Mouse (Mus musculus): ENCODE results near the gene Nfkb1. TPM values are rescaled to one million over a fixed set of nuclear protein-coding genes. Genes with fewer than 3 reads are reported as not detected.

The Nfkb1 gene
- polyA plus RNA-seq, 1 experiment from 2014 or later: 15.3 TPM

GRCm38 (mm10) chr3:135690568-135691190 lies 668 bp downstream of the Nfkb1 start:
- Histone ChIP-seq H3K9ac (ENCODE audit: low read length) (peak overlapping the region; percentile 97), H3K9me3 (ENCODE audit: control insufficient read depth, low read length) (no peaks in the 10 kb centered on the region), H3K4me2 (ENCODE audit: low read depth) (peak overlapping the region; percentile 76), H3K36me3 (ENCODE audit: control insufficient read depth, insufficient read depth, low read length) (0 out of 2 replicates have a peak, but pooled peaks cover 2% of the 10 kb centered on the region), H3K4me1 (ENCODE audit: control insufficient read depth, insufficient read depth, low read length) (peaks cover 13% of the 10 kb centered on the region; the same call in 1 of the 2 replicates), H3K27me3 (ENCODE audit: control insufficient read depth, insufficient read depth, low read length) (no peaks in the 10 kb centered on the region), H3K4me3 (ENCODE audit: low read depth, low read length) (peak overlapping the region; percentile 86), H3K27ac (ENCODE audit: low read depth, low read length) (peak overlapping the region; percentile 92)
- under 1% methylated on average over 28 of the region's 47 CpGs for WGBS
- DNase-seq (ENCODE audit: low spot score): peak; percentile 67
- ATAC-seq (ENCODE audit: insufficient read depth, low FRiP score, low TSS enrichment): peak; percentile 59

- 0 out of 2 replicates have a peak, but pooled peaks cover 2% of the 10 kb centered on the region for H3K36me3 ChIP-seq (ENCODE audit: control insufficient read depth, insufficient read depth, low read length)
- no peaks in the 10 kb centered on the region for H3K27me3 ChIP-seq (ENCODE audit: control insufficient read depth, insufficient read depth, low read length)
- no peak for ATAC-seq (ENCODE audit: insufficient read depth, low FRiP score, low TSS enrichment)
- H3K27ac ChIP-seq (ENCODE audit: low read depth, low read length): no peak overlapping the region
- H3K4me2 ChIP-seq (ENCODE audit: low read depth): peak overlapping the region; percentile 76
- H3K9me3 ChIP-seq (ENCODE audit: control insufficient read depth, low read length): no peaks in the 10 kb centered on the region
- H3K4me3 ChIP-seq (ENCODE audit: low read depth, low read length): peak overlapping the region; percentile 86
- H3K9ac ChIP-seq (ENCODE audit: low read length): peak overlapping the region; percentile 97
- peaks cover 13% of the 10 kb centered on the region; the same call in 1 of the 2 replicates for H3K4me1 ChIP-seq (ENCODE audit: control insufficient read depth, insufficient read depth, low read length)
- 52% methylated on average over 10 of the region's 10 CpGs for WGBS
- DNase-seq (ENCODE audit: low spot score): no peak
Measured at GRCm38 (mm10) chr3:135689773-135690567, 1.4 kb downstream of the Nfkb1 start.

GRCm38 (mm10) chr3:135688970-135689772 lies 2.2 kb downstream of the Nfkb1 start:
- Histone ChIP-seq H3K27me3 (ENCODE audit: control insufficient read depth, insufficient read depth, low read length) (no peaks in the 10 kb centered on the region), H3K9ac (ENCODE audit: low read length) (no peak overlapping the region), H3K4me2 (ENCODE audit: low read depth) (peak overlapping the region; percentile 12), H3K4me3 (ENCODE audit: low read depth, low read length) (no peak overlapping the region), H3K4me1 (ENCODE audit: control insufficient read depth, insufficient read depth, low read length) (peaks cover 13% of the 10 kb centered on the region; the same call in 1 of the 2 replicates), H3K27ac (ENCODE audit: low read depth, low read length) (no peak overlapping the region), H3K9me3 (ENCODE audit: control insufficient read depth, low read length) (no peaks in the 10 kb centered on the region), H3K36me3 (ENCODE audit: control insufficient read depth, insufficient read depth, low read length) (0 out of 2 replicates have a peak, but pooled peaks cover 2% of the 10 kb centered on the region)
- 55% methylated on average over 11 of the region's 11 CpGs for WGBS
- ATAC-seq (ENCODE audit: insufficient read depth, low FRiP score, low TSS enrichment) (no peak), DNase-seq (ENCODE audit: low spot score) (no peak)

DNA sequence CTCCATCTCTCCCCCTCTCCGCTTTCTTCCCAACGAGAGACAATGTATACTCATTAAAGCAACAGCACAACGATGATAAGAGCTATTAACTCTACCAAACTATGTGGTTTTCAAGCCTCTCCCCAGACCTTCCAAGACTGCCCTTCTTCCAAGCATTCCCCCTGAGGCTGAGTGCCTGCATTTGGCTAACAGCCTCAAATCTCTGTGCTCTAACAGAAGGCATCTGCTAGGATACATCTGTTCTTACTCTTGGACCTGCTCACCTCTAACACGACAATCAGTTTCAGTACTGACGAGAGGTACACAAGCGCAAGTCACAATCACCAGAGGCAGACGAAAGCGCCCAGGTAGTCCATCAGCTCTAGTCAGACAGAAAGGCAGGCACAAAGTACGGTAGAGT lies 3.4 kb downstream of the Nfkb1 start:
- ATAC-seq (ENCODE audit: insufficient read depth, low FRiP score, low TSS enrichment): no peak
- Histone ChIP-seq H3K9me3 (ENCODE audit: control insufficient read depth, low read length) (no peaks in the 10 kb centered on the region), H3K4me3 (ENCODE audit: low read depth, low read length) (no peak overlapping the region), H3K36me3 (ENCODE audit: control insufficient read depth, insufficient read depth, low read length) (0 out of 2 replicates have a peak, but pooled peaks cover 2% of the 10 kb centered on the region), H3K4me1 (ENCODE audit: control insufficient read depth, insufficient read depth, low read length) (peaks cover 13% of the 10 kb centered on the region; the same call in 1 of the 2 replicates), H3K27me3 (ENCODE audit: control insufficient read depth, insufficient read depth, low read length) (no peaks in the 10 kb centered on the region), H3K27ac (ENCODE audit: low read depth, low read length) (no peak overlapping the region), H3K4me2 (ENCODE audit: low read depth) (no peak overlapping the region), H3K9ac (ENCODE audit: low read length) (no peak overlapping the region)
- no peak for DNase-seq (ENCODE audit: low spot score)
- 74% methylated on average over 9 of the region's 9 CpGs for WGBS

- H3K9me3 ChIP-seq (ENCODE audit: control insufficient read depth, low read length): no peaks in the 10 kb centered on the region
- H3K4me1 ChIP-seq (ENCODE audit: control insufficient read depth, insufficient read depth, low read length): peaks cover 17% of the 10 kb centered on the region; the same call in 1 of the 2 replicates
- H3K27me3 ChIP-seq (ENCODE audit: control insufficient read depth, insufficient read depth, low read length): no peaks in the 10 kb centered on the region
- 0 out of 2 replicates have a peak, but pooled peaks cover 2% of the 10 kb centered on the region for H3K36me3 ChIP-seq (ENCODE audit: control insufficient read depth, insufficient read depth, low read length)
- H3K27ac ChIP-seq (ENCODE audit: low read depth, low read length): no peak overlapping the region
- H3K4me3 ChIP-seq (ENCODE audit: low read depth, low read length): no peak overlapping the region
- no peak overlapping the region for H3K9ac ChIP-seq (ENCODE audit: low read length)
- no peak overlapping the region for H3K4me2 ChIP-seq (ENCODE audit: low read depth)
- DNase-seq (ENCODE audit: low spot score) (no peak), ATAC-seq (ENCODE audit: insufficient read depth, low FRiP score, low TSS enrichment) (no peak)
- WGBS: 39% methylated on average over 5 of the region's 5 CpGs
Measured at GRCm38 (mm10) chr3:135686419-135686818, 4.9 kb downstream of the Nfkb1 start.

GRCm38 (mm10) chr3:135683275-135683674 lies 8.1 kb downstream of the Nfkb1 start:
- Histone ChIP-seq H3K36me3 (ENCODE audit: control insufficient read depth, insufficient read depth, low read length) (0 out of 2 replicates have a peak, but pooled peaks cover 2% of the 10 kb centered on the region), H3K4me2 (ENCODE audit: low read depth) (no peak overlapping the region), H3K9me3 (ENCODE audit: control insufficient read depth, low read length) (no peaks in the 10 kb centered on the region), H3K27ac (ENCODE audit: low read depth, low read length) (no peak overlapping the region), H3K4me3 (ENCODE audit: low read depth, low read length) (no peak overlapping the region), H3K4me1 (ENCODE audit: control insufficient read depth, insufficient read depth, low read length) (0 out of 2 replicates have a peak, but pooled peaks cover 9% of the 10 kb centered on the region), H3K27me3 (ENCODE audit: control insufficient read depth, insufficient read depth, low read length) (no peaks in the 10 kb centered on the region), H3K9ac (ENCODE audit: low read length) (no peak overlapping the region)
- ATAC-seq (ENCODE audit: insufficient read depth, low FRiP score, low TSS enrichment): no peak
- WGBS: 77% methylated on average over 6 of the region's 6 CpGs
- DNase-seq (ENCODE audit: low spot score): no peak

- H3K27ac ChIP-seq (ENCODE audit: low read depth, low read length): no peak overlapping the region
- 0 out of 2 replicates have a peak, but pooled peaks cover 9% of the 10 kb centered on the region for H3K4me1 ChIP-seq (ENCODE audit: control insufficient read depth, insufficient read depth, low read length)
- ATAC-seq (ENCODE audit: insufficient read depth, low FRiP score, low TSS enrichment) (no peak), DNase-seq (ENCODE audit: low spot score) (no peak)
- H3K36me3 ChIP-seq (ENCODE audit: control insufficient read depth, insufficient read depth, low read length): no peaks in the 10 kb centered on the region
- no peaks in the 10 kb centered on the region for H3K9me3 ChIP-seq (ENCODE audit: control insufficient read depth, low read length)
- H3K9ac ChIP-seq (ENCODE audit: low read length): no peak overlapping the region
- WGBS: 30% methylated on average over 3 of the region's 3 CpGs
- H3K27me3 ChIP-seq (ENCODE audit: control insufficient read depth, insufficient read depth, low read length): no peaks in the 10 kb centered on the region
- H3K4me2 ChIP-seq (ENCODE audit: low read depth): no peak overlapping the region
- no peak overlapping the region for H3K4me3 ChIP-seq (ENCODE audit: low read depth, low read length)
Measured at GRCm38 (mm10) chr3:135682240-135682639, 9.1 kb downstream of the Nfkb1 start.

DNA sequence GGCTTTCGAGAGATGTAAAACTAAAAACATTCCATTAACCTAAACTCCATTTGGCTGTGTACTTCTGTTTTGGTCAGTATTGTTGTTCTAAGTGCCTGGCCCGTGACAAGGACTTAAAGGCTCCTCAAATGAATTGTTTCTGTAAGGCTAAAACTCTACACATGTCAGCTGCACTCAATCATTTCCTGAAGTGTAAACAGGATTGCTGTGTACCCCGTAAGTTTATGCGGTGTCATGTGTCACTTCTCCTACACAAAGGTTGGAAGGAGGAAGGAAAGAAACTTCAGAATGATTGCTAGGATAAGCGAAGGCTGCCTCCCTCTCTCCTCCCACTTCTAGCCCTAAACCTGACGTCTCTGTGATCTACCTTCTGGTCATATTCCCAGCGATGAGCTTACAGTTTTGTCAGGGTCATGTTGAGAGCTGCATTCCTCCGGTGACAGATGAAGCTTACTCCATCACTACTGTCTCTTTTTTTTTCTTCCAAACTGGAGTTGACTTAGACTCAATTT lies 10.0 kb downstream of the Nfkb1 start:
- ATAC-seq (ENCODE audit: insufficient read depth, low FRiP score, low TSS enrichment) (no peak), DNase-seq (ENCODE audit: low spot score) (no peak)
- H3K9ac ChIP-seq (ENCODE audit: low read length): no peak overlapping the region
- 58% methylated on average over 8 of the region's 8 CpGs for WGBS
- H3K4me2 ChIP-seq (ENCODE audit: low read depth): no peak overlapping the region
- no peaks in the 10 kb centered on the region for H3K27me3 ChIP-seq (ENCODE audit: control insufficient read depth, insufficient read depth, low read length)
- 0 out of 2 replicates have a peak, but pooled peaks cover 6% of the 10 kb centered on the region for H3K4me1 ChIP-seq (ENCODE audit: control insufficient read depth, insufficient read depth, low read length)
- no peak overlapping the region for H3K27ac ChIP-seq (ENCODE audit: low read depth, low read length)
- H3K36me3 ChIP-seq (ENCODE audit: control insufficient read depth, insufficient read depth, low read length): no peaks in the 10 kb centered on the region
- no peaks in the 10 kb centered on the region for H3K9me3 ChIP-seq (ENCODE audit: control insufficient read depth, low read length)
- H3K4me3 ChIP-seq (ENCODE audit: low read depth, low read length): no peak overlapping the region

Measured in neural tube, embryonic 11.5 days (tissue).